Mouse (Mus musculus) forebrain, embryonic 14.5 days (tissue): ENCODE data around the gene Nmur2. TPM values are rescaled to one million over a fixed set of nuclear protein-coding genes. Genes with fewer than 3 reads are reported as not detected.
A peak's percentile ranks its signal among the peaks of the same experiment; 100 is the strongest.

ENCODE experiments used
- ATAC-seq: fragments of 200-750 bp; cut with Nextera tagmentation; 2 replicates; pipeline ENCODE4 v1.8.0; 2017; ENCODE audit warnings: mild to moderate bottlenecking, moderate library complexity
- DNase-seq: peaks from one replicate; pipeline ENCODE4 v3.0.0-alpha.2; 2015; ENCODE audit warnings: low spot score
- H3K27ac ChIP-seq: fragments of 300-500 bp; sonication (generic); 2 replicates; pipeline ENCODE4 v1.5.1; 2014; ENCODE audit warnings: low read depth, mild to moderate bottlenecking, control low read depth, low read length, moderate library complexity
- H3K27me3 ChIP-seq: fragments of 300-500 bp; sonication (generic); replicated peaks from 2 replicates; pipeline ENCODE4 v1.6.1; 2014; ENCODE audit warnings: low read length, control low read depth, mixed read lengths; ENCODE audit not compliant: control insufficient read depth, insufficient read depth
- H3K36me3 ChIP-seq: fragments of 300-500 bp; sonication (generic); 2 replicates; pipeline ENCODE4 v1.6.1; 2014; ENCODE audit warnings: low read length, control low read depth; ENCODE audit not compliant: control insufficient read depth, insufficient read depth
- H3K4me1 ChIP-seq: fragments of 300-500 bp; sonication (generic); 2 replicates; pipeline ENCODE4 v1.6.1; 2014; ENCODE audit warnings: antibody characterized with exemption, low read length, control low read depth; ENCODE audit not compliant: control insufficient read depth, insufficient read depth
- H3K4me2 ChIP-seq: fragments of 300-500 bp; sonication (generic); 2 replicates; pipeline ENCODE4 v1.6.1; 2014; ENCODE audit warnings: mild to moderate bottlenecking, control low read depth, low read length
- H3K4me3 ChIP-seq: fragments of 300-500 bp; sonication (generic); 2 replicates; pipeline ENCODE4 v1.5.1; 2014; ENCODE audit warnings: low read depth, low read length, control low read depth
- H3K9ac ChIP-seq: fragments of 300-500 bp; sonication (generic); 2 replicates; pipeline ENCODE4 v1.6.1; 2014; ENCODE audit warnings: mild to moderate bottlenecking, low read length, control low read depth, moderate library complexity
- H3K9me3 ChIP-seq: fragments of 300-500 bp; sonication (generic); replicated peaks from 2 replicates; pipeline ENCODE4 v1.6.1; 2016; ENCODE audit warnings: low read length, control low read depth, mixed read lengths; ENCODE audit not compliant: control insufficient read depth
- WGBS: fragments of 180-500 bp; shearing (Covaris S2); extraction: QIAGEN DNeasy Blood & Tissue Kit; methylation state at CpG from one replicate; pipeline ENCODE4 v1.1.7; 2014; 5-methylcytosine and 5-hydroxymethylcytosine counted together
- polyA plus RNA-seq: library from polyadenylated mRNA; unstranded; fragments of >200 nt; fragmentation: Nextera tagmentation; extraction: Ambion mirVana; gene quantifications from 2 replicates; pipeline ENCODE4 v1.2.1, GENCODE M21; 2014

Gene Nmur2
- polyA plus RNA-seq, 1 experiment from 2014 or later: 0.18 TPM

DNA sequence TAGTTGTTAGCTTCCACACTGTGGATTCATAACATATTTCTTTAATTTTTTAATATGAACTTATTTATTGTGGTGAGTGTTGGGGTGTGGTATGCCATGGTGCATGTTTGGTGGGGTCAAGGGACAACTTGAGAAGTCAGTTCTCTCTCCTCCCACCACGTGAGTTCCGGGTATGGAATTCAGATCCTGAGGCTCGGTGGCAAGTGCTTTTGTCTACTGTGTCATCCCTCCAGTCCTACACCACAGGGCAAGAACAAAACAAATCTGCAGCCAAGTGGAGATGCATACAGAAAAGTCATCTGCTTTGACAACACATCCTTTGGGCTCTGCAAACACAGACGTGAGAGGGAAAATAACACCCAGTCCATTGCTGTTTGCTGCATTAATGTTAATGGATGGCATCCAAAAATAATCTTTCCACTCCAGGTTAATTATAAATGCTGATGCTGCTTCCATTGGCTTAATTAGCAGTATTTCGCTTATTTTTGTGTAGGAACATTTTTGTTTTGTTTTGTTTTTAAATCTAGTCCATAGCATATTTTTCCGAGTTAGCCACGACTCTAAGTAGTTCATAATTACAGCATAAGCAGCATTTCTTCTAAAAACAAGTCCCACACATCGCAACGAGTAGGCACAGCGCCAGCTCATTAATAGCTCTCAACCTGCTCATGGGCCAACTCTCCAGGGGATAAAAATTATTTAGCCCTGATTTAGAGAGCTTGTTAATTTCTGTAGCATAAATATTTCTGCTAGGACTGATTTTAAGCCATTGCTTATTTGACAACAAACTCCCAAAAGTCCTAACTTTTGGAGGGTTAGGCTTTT, 14.9 kb downstream of the Nmur2 start:
- no peaks in the 10 kb centered on the region for H3K27me3 ChIP-seq
- no peak overlapping the region for H3K4me3 ChIP-seq
- no peaks in the 10 kb centered on the region for H3K4me1 ChIP-seq
- H3K9me3 ChIP-seq: no peaks in the 10 kb centered on the region
- H3K9ac ChIP-seq: no peak overlapping the region
- H3K36me3 ChIP-seq: no peaks in the 10 kb centered on the region
- no peak overlapping the region for H3K27ac ChIP-seq
- peak; percentile 72; the same call in 1 of the 2 replicates for ATAC-seq
- DNase-seq: peak; percentile 84
- WGBS: 30% methylated on average over 10 of the region's 10 CpGs
- H3K4me2 ChIP-seq: no peak overlapping the region

DNA sequence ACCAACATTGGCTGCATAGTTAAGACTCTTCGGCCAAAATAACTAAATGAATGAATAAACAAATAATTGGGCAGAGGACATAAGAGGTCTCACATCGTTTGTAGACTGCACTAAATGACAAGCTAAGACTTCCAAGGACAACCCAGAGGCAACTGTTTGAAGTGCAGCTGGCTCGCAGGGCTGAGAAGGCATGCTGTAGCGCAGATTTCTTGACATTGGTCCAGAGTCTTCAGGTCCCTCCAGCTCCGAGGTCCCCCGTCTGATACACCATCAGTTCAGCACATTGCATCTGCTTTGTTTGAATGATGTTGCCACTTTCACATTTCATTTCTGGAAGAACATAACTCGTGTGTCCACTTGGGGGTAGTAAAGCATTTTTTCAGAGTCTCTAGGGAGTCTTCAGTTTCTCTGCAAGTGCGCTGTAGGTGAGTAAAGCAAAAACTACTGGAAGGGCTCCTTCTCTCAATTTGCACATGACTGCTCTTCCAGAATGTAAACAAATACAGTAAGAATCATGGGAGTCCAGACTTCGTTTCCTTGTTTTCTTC, 27.2 kb downstream of the Nmur2 start:
- Histone ChIP-seq H3K9me3 (no peaks in the 10 kb centered on the region), H3K4me1 (no peaks in the 10 kb centered on the region), H3K27me3 (no peaks in the 10 kb centered on the region), H3K36me3 (no peaks in the 10 kb centered on the region), H3K27ac (no peak overlapping the region), H3K9ac (no peak overlapping the region), H3K4me3 (no peak overlapping the region), H3K4me2 (no peak overlapping the region)
- ATAC-seq (no peak), DNase-seq (peak; percentile 37)
- 52% methylated on average over 9 of the region's 9 CpGs for WGBS

DNA sequence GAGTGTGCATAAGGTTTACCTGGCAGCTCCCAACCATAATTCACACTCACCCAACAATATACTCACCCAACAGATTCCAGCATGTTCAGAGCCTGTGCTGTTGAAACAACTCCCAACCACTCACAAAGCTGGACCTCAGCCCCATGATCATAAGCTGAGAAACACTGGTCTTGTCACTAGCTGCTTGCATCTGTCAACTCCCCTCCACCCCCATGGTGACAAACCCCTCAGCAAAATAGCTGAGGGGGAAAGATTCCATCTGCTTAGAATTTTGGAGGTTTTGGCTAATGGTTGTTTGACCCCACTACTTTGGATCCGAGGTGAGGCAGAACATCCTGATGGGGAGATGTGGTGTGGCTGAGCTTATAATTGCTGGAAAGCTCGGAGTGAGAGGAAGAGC, 28.4 kb downstream of the Nmur2 start:
- Histone ChIP-seq H3K27me3 (no peaks in the 10 kb centered on the region), H3K27ac (no peak overlapping the region), H3K4me2 (no peak overlapping the region), H3K9me3 (no peaks in the 10 kb centered on the region), H3K36me3 (no peaks in the 10 kb centered on the region), H3K9ac (no peak overlapping the region), H3K4me1 (no peaks in the 10 kb centered on the region), H3K4me3 (no peak overlapping the region)
- WGBS: 85% methylated on average over 2 of the region's 2 CpGs
- no peak for DNase-seq
- no peak for ATAC-seq

DNA sequence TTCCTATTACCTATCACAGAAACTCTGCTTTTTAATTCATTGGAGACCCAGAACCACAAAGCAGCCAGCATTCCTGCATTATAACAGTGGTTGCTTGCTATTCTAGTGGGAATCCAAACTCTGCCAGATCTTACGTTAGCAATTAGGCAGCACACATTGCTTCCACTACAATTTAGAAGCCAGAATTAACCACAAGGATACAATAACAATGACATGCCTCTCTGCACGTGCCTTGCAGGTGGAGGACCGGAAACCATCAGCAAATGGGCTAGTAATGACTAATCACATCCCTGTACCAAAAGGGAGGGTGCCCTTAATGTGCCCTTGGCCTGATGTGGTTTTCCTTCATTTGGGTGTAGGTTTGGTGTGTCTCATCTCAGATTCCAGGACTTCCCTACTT, 32.5 kb downstream of the Nmur2 start:
- ATAC-seq (no peak), DNase-seq (no peak)
- Histone ChIP-seq H3K9me3 (no peaks in the 10 kb centered on the region), H3K4me2 (no peak overlapping the region), H3K27ac (no peak overlapping the region), H3K36me3 (no peaks in the 10 kb centered on the region), H3K9ac (no peak overlapping the region), H3K27me3 (no peaks in the 10 kb centered on the region), H3K4me3 (no peak overlapping the region), H3K4me1 (no peaks in the 10 kb centered on the region)
- 44% methylated on average over 3 of the region's 3 CpGs for WGBS

DNA sequence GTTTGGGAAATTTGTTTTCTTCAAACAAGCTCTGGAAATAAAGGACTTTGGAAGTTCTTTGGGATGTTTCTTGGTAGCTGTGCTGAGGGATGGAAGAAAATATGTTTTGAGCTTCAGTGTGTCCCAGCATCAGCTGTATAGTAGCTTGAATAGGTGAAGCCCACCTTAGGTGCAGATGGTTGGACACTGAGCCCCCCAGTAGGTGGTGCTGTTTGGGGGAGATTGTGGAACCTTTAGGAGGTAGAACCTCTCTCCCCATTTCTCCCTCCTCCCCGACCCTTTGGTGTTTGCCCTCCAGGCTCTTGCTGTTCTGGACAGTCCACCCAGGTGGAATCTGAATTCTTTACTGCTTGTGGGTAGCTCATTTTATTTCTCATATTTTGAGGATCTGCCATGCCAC, 48.0 kb downstream of the Nmur2 start:
- no peak overlapping the region for H3K4me3 ChIP-seq
- no peak for ATAC-seq
- DNase-seq: no peak
- H3K9ac ChIP-seq: no peak overlapping the region
- H3K27me3 ChIP-seq: no peaks in the 10 kb centered on the region
- H3K4me1 ChIP-seq: no peaks in the 10 kb centered on the region
- 65% methylated on average over 1 of the region's 1 CpGs for WGBS
- H3K4me2 ChIP-seq: no peak overlapping the region
- no peak overlapping the region for H3K27ac ChIP-seq
- H3K9me3 ChIP-seq: no peaks in the 10 kb centered on the region
- no peaks in the 10 kb centered on the region for H3K36me3 ChIP-seq

DNA sequence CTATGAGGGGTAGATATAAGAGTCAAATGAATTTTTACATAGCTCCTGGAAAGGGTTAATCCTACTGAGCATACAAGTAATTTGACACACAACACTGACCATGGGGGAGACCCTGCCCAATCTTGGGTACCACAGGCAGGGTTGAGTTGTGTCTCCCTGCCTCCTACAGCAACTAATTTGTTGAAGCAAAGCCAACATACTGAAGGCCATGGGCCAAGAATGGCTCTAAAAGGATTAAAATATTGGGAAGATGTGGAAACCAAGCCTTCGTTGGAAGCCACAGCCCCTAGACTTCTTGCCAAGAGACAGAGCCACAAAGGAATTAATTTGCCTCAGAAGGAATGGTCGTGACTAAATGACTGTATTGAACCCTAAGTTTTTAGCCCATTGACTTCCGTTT, 48.7 kb downstream of the Nmur2 start:
- no peak overlapping the region for H3K27ac ChIP-seq
- H3K4me3 ChIP-seq: no peak overlapping the region
- H3K9ac ChIP-seq: no peak overlapping the region
- 67% methylated on average over 3 of the region's 3 CpGs for WGBS
- no peak overlapping the region for H3K4me2 ChIP-seq
- H3K27me3 ChIP-seq: no peaks in the 10 kb centered on the region
- no peaks in the 10 kb centered on the region for H3K4me1 ChIP-seq
- ATAC-seq: no peak
- no peak for DNase-seq
- no peaks in the 10 kb centered on the region for H3K36me3 ChIP-seq
- H3K9me3 ChIP-seq: no peaks in the 10 kb centered on the region

DNA sequence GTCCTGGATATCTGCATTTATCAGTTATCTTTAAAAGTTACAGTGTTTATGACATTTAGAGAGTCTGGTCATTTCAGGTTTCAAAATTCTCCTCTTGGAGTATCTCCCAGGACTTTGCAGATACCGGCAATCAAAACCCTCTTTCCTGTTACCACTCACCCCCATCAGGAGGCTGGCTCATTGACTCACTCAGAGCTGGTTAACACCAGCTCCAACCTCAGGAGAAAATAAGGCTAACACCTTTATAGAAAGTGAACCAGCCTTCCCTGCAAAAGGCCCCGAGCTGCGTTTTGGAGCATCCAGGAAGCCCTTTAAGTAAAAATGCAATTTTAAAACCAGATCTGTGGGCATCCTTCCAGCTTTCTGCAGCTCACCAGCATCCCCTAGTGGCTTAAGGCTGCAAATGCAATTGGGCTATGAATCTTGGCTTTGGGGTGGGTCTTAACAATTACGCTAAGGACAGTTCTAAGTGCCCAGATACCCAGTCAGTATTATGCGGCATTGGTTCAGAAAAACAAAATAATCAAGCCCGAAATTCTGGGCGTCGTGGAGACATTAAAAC, 49.2 kb downstream of the Nmur2 start:
- no peaks in the 10 kb centered on the region for H3K9me3 ChIP-seq
- 12% methylated on average over 8 of the region's 8 CpGs for WGBS
- no peaks in the 10 kb centered on the region for H3K4me1 ChIP-seq
- no peaks in the 10 kb centered on the region for H3K27me3 ChIP-seq
- no peak overlapping the region for H3K4me2 ChIP-seq
- H3K4me3 ChIP-seq: no peak overlapping the region
- H3K27ac ChIP-seq: no peak overlapping the region
- DNase-seq: peak; percentile 72
- no peaks in the 10 kb centered on the region for H3K36me3 ChIP-seq
- no peak for ATAC-seq
- H3K9ac ChIP-seq: no peak overlapping the region

DNA sequence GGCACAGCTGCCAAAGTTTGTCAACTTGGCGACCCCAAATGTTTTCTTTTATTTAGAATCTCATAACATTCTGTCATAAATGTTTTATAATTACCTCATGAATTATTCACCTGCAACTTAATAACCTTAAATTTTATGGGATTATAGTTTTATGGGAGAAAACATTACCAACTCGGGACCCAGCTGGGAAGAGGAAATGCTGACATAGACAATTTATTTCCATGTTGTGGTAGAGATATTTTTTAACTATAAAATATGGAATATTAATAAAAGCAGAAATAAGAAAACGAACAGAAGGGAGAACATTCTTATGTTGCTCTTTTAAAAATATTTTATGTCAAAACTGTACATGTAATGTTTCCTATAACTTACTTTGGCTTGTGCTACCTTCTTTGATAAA, 56.2 kb downstream of the Nmur2 start:
- no peaks in the 10 kb centered on the region for H3K27me3 ChIP-seq
- no peaks in the 10 kb centered on the region for H3K4me1 ChIP-seq
- H3K4me3 ChIP-seq: no peak overlapping the region
- no peak overlapping the region for H3K4me2 ChIP-seq
- no peak for DNase-seq
- no peak overlapping the region for H3K9ac ChIP-seq
- no peak overlapping the region for H3K27ac ChIP-seq
- ATAC-seq: no peak
- no peaks in the 10 kb centered on the region for H3K36me3 ChIP-seq
- WGBS: 70% methylated on average over 3 of the region's 3 CpGs
- H3K9me3 ChIP-seq: no peaks in the 10 kb centered on the region

DNA sequence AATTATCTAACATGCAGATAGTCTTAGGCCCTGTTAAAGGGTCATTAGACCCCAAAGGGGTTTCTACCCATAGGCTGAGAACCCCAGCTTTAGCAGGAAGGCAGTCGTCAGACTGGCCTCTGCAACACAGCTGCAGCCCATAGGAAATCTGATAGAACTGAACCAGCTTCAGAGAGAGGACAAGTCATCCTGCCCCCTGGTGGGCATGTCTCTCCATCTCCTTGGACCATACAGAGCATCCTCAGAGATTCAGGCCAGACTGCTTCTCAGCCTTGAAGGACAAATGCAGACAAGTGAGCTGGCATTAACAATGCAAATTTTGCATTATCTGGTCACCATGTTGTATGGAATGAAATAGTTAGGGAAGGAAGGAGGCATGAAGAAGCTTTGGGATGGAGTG, 59.2 kb downstream of the Nmur2 start:
- Histone ChIP-seq H3K27ac (no peak overlapping the region), H3K4me2 (no peak overlapping the region), H3K4me3 (no peak overlapping the region), H3K4me1 (no peaks in the 10 kb centered on the region), H3K9ac (no peak overlapping the region), H3K36me3 (no peaks in the 10 kb centered on the region), H3K9me3 (no peaks in the 10 kb centered on the region), H3K27me3 (no peaks in the 10 kb centered on the region)
- DNase-seq (no peak), ATAC-seq (no peak)
- WGBS: 55% methylated on average over 1 of the region's 1 CpGs
